Mouse (Mus musculus): ENCODE measurements around the gene Sell. TPM values are rescaled to one million over a fixed set of nuclear protein-coding genes. Genes with fewer than 3 reads are reported as not detected.

Sell gene
- polyA plus RNA-seq, 1 experiment from 2014 or later, result 10.9 TPM

Other genes starting within 250 kb of the Sell start
- 8.4 and 9.3 TPM in 2 replicates for gene Scyl3, start 132.9 kb upstream of the Sell start, polyA plus RNA-seq (2015; fragmentation: Nextera tagmentation; extraction: Ambion mirVana)
- 8.7 and 9.6 TPM in 2 replicates for gene BC055324, start 67.2 kb upstream of the Sell start, polyA plus RNA-seq (2015; fragmentation: Nextera tagmentation; extraction: Ambion mirVana)
- gene Mettl18, start 67.1 kb upstream of the Sell start, polyA plus RNA-seq (2015; fragmentation: Nextera tagmentation; extraction: Ambion mirVana), result 4.0 and 4.2 TPM in 2 replicates
- 0.05 TPM in 1 of 2 replicates, not detected in the other for gene Sele, start 13.7 kb upstream of the Sell start, polyA plus RNA-seq (2015; fragmentation: Nextera tagmentation; extraction: Ambion mirVana)
- gene Selp, start 53.3 kb downstream of the Sell start, polyA plus RNA-seq (2015; fragmentation: Nextera tagmentation; extraction: Ambion mirVana), result 0.60 and 0.61 TPM in 2 replicates
- 11.2 and 13.4 TPM in 2 replicates for gene F5, start 89.9 kb downstream of the Sell start, polyA plus RNA-seq (2015; fragmentation: Nextera tagmentation; extraction: Ambion mirVana)
- gene Slc19a2, start 187.1 kb downstream of the Sell start, polyA plus RNA-seq (2015; fragmentation: Nextera tagmentation; extraction: Ambion mirVana), result 26.0 and 27.7 TPM in 2 replicates
- 2.8 and 3.2 TPM in 2 replicates for gene Ccdc181, start 213.6 kb downstream of the Sell start, polyA plus RNA-seq (2015; fragmentation: Nextera tagmentation; extraction: Ambion mirVana)
- 9.0 and 10.4 TPM in 2 replicates for gene Nme7, start 242.1 kb downstream of the Sell start, polyA plus RNA-seq (2015; fragmentation: Nextera tagmentation; extraction: Ambion mirVana)
- gene Blzf1, start 245.5 kb downstream of the Sell start, polyA plus RNA-seq (2015; fragmentation: Nextera tagmentation; extraction: Ambion mirVana), result 8.8 and 9.2 TPM in 2 replicates